Mouse (Mus musculus) liver, embryonic 12.5 days (tissue): ENCODE results near the gene Lrrtm3. TPM values are rescaled to one million over a fixed set of nuclear protein-coding genes. Genes with fewer than 3 reads are reported as not detected.

Source experiments
- polyA plus RNA-seq: library from polyadenylated mRNA; unstranded; fragments of >200 nt; fragmentation: Nextera tagmentation; extraction: Ambion mirVana; gene quantifications from 2 replicates; pipeline ENCODE4 v1.2.1, GENCODE M21; 2016

Gene Lrrtm3
- polyA plus RNA-seq, 1 experiment from 2014 or later, result 0.07 TPM

Other genes starting within 250 kb of the Lrrtm3 start
- not detected in 2 replicates for gene Gm10118, start 162.8 kb downstream of the Lrrtm3 start, polyA plus RNA-seq